Mouse (Mus musculus): Measurements from ENCODE around the gene Pmm1. TPM values are rescaled to one million over a fixed set of nuclear protein-coding genes. Genes with fewer than 3 reads are reported as not detected.

Gene Pmm1
- polyA plus RNA-seq (2015; fragmentation: Nextera tagmentation; extraction: Ambion mirVana): 89.9 and 100 TPM in 2 replicates

DNA sequence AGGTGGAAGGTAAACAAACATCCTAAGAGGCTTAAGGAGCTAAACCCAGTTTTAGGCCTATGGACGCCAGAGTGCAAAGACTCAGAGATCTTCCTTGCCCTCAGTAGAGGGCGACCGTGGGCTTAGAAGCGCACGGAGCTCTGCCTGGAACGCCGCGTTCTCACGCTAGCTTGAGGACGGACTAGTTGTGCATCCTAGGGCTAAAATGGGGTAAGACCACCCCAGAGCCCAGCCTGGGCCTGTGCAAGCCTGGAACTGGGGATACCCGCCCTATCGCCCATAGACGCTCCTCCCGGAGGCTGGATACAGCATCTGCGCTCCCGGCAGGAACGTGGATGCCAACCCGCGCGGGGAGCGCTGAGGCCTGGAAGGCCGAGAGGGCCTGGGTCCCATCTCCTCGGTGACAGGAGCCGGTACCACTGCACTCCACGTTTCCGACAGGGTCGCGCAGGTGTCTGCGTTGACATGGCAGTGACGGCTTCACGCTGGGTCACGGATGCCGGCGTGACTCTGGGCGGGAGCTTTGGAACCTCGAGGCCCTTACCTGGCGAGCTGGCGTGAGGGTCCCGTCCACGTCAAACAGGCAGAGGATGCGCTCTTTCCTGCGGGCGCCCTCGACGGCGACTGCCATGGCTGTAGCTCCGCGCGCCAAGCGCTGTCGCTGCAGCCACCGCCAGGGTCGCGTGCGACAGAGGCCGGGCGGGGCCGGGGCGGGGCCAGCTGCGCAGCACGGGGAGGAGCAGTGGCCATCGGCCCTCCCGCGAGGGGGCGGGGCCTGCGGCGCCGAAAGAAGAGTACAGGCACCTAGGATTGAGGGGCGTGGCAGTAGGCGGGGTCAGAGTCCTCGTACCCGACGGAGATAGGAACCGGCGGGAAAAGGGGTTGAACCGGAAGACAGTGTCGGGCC lies at the start of gene Pmm1:
TSS of gene Pmm1 (minus strand) at position 760 of the 907 bp plus-strand sequence.
- ATAC-seq: peak; percentile 97
- H3K4me2 ChIP-seq (ENCODE audit: low read length): peak within 1 kb of the TSS; percentile 90
- H3K4me1 ChIP-seq (replicated peaks; ENCODE audit: control insufficient read depth, insufficient read depth, low read length): peaks cover 12% of the 10 kb centered on the region
- H3K36me3 ChIP-seq (ENCODE audit: control insufficient read depth, insufficient read depth): no peaks in the 10 kb centered on the region; the same call in 1 of the 2 replicates
- under 1% methylated on average over 74 of the region's 77 CpGs for WGBS
- peak within 1 kb of the TSS; percentile 60 for H3K4me3 ChIP-seq (replicated peaks; ENCODE audit: low read length)
- no peaks in the 10 kb centered on the region for H3K27me3 ChIP-seq (replicated peaks; ENCODE audit: control insufficient read depth, insufficient read depth, low read length)
- H3K9ac ChIP-seq (replicated peaks; ENCODE audit: low read depth, low read length): peak within 1 kb of the TSS; percentile 73
- H3K27ac ChIP-seq (ENCODE audit: low read length): peak within 1 kb of the TSS; percentile 89
- H3K9me3 ChIP-seq (ENCODE audit: control insufficient read depth, low read length): no peaks in the 10 kb centered on the region

DNA sequence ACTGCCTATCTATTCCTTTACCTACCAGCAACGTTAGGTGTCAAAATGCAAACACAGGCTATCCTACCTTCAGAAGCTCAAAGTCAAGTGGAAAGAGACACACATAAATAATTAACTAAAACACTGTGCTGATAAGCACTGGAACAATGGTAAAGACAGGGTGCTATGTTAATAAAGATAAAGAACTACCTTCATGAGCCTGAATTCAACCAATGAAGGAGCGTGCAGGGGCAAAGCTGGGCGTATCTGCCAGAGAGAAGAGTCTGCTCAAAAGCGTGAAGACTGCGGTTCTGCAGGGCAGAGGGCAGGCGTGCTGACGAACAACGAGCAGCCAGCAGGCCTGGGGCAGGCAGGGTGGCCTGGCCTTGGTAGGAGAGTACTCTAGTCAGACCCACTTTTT lies 43.5 kb upstream of the Pmm1 start:
- no peak overlapping the region for H3K4me3 ChIP-seq (replicated peaks; ENCODE audit: low read length)
- no peak overlapping the region for H3K27ac ChIP-seq (ENCODE audit: low read length)
- no peak for ATAC-seq
- no peak overlapping the region for H3K4me2 ChIP-seq (ENCODE audit: low read length)
- H3K27me3 ChIP-seq (replicated peaks; ENCODE audit: control insufficient read depth, insufficient read depth, low read length): no peaks in the 10 kb centered on the region
- H3K4me1 ChIP-seq (replicated peaks; ENCODE audit: control insufficient read depth, insufficient read depth, low read length): no peaks in the 10 kb centered on the region
- WGBS: 92% methylated on average over 8 of the region's 8 CpGs
- 0 out of 2 replicates have a peak, but pooled peaks cover 2% of the 10 kb centered on the region for H3K36me3 ChIP-seq (ENCODE audit: control insufficient read depth, insufficient read depth)
- no peak overlapping the region for H3K9ac ChIP-seq (replicated peaks; ENCODE audit: low read depth, low read length)
- no peaks in the 10 kb centered on the region for H3K9me3 ChIP-seq (ENCODE audit: control insufficient read depth, low read length)

DNA sequence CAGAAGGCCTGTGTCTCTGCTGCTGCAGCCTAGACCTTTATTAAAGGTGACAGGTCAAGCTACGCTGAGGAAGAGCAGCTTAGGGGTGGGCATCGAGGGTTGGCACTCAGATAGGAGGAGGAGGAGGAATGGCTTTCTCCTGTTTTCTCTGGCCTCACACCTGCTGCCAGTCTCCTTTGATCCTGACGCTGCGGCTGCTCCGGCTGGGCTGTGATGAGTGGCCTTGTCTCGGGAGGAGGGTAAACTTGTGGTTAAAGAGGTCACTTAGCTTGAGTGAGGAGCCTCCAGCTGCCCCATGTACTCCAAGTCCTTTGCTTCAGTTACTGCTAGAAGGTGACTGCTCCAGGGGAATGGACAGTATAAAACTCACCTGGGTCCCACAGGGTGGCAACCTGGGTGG lies 33.3 kb upstream of the Pmm1 start:
- Histone ChIP-seq H3K4me2 (ENCODE audit: low read length) (no peak overlapping the region), H3K36me3 (ENCODE audit: control insufficient read depth, insufficient read depth) (peaks cover 10% of the 10 kb centered on the region; the same call in 1 of the 2 replicates), H3K27me3 (replicated peaks; ENCODE audit: control insufficient read depth, insufficient read depth, low read length) (no peaks in the 10 kb centered on the region), H3K27ac (ENCODE audit: low read length) (no peak overlapping the region), H3K4me3 (replicated peaks; ENCODE audit: low read length) (no peak overlapping the region), H3K9me3 (ENCODE audit: control insufficient read depth, low read length) (no peaks in the 10 kb centered on the region), H3K9ac (replicated peaks; ENCODE audit: low read depth, low read length) (no peak overlapping the region), H3K4me1 (replicated peaks; ENCODE audit: control insufficient read depth, insufficient read depth, low read length) (0 out of 2 replicates have a peak, but pooled peaks cover 3% of the 10 kb centered on the region)
- no peak for ATAC-seq
- WGBS: 93% methylated on average over 6 of the region's 6 CpGs

DNA sequence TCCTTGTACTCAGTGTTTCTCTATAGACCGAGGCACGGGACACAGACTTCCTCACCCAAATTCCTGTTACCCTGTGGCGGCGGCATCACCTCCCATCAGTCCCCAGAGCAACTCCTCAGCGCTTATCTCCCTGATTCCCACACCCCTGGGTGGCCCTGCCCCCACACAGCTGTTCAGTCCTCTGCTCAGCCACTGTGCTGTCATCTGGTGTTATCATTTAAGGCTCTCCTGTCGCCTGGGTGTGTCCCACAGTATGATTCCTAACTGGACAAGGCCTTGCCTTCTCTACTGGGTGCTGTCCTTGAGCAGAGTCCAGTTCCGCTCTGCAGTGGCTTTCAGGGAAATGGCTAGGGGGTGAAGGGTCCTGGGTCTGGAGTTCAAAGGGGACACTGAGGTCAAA lies 29.8 kb upstream of the Pmm1 start:
- peaks cover 6% of the 10 kb centered on the region; the same call in 1 of the 2 replicates for H3K4me1 ChIP-seq (replicated peaks; ENCODE audit: control insufficient read depth, insufficient read depth, low read length)
- WGBS: 65% methylated on average over 7 of the region's 7 CpGs
- no peaks in the 10 kb centered on the region for H3K27me3 ChIP-seq (replicated peaks; ENCODE audit: control insufficient read depth, insufficient read depth, low read length)
- ATAC-seq: no peak
- no peak overlapping the region for H3K27ac ChIP-seq (ENCODE audit: low read length)
- no peak overlapping the region for H3K9ac ChIP-seq (replicated peaks; ENCODE audit: low read depth, low read length)
- H3K9me3 ChIP-seq (ENCODE audit: control insufficient read depth, low read length): no peaks in the 10 kb centered on the region
- no peak overlapping the region for H3K4me3 ChIP-seq (replicated peaks; ENCODE audit: low read length)
- H3K4me2 ChIP-seq (ENCODE audit: low read length): no peak overlapping the region
- H3K36me3 ChIP-seq (ENCODE audit: control insufficient read depth, insufficient read depth): peaks cover 4% of the 10 kb centered on the region; the same call in 1 of the 2 replicates

DNA sequence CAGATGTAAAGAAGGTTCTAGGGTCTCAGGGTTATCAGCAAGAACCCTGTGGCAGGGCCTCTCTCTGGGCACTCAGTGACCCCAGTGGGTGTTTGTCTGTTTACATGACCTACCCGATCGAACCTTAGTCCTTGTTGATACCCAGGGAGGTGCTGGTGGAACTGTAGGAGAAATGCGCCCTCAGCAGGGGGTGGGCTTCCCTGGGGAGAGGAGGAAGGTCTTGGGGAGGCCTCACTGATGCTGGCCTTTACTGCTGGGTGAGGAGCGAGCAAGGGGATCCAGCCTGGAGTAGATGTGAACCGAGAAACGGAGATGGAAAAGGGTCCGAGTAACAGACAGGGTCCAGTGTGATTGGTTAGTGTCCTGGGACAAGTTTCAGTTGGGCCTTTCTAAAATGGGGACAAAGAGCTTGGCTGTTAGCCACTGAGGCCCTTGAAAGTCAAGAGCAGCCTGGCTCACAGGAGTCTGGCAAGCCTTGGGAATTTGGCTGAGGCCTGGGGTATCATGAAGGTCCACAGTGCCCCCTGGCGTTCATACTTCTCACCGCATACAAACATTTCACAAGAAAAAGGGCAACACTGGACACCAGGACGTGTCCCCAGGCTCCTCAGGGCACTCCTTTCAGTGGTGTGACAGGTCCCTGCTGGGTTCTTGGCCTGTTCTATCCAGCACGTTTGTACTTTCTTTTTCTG lies 28.8 kb upstream of the Pmm1 start:
- peak; percentile 67 for ATAC-seq
- WGBS: 32% methylated on average over 11 of the region's 11 CpGs
- peaks cover 6% of the 10 kb centered on the region; the same call in 1 of the 2 replicates for H3K4me1 ChIP-seq (replicated peaks; ENCODE audit: control insufficient read depth, insufficient read depth, low read length)
- no peaks in the 10 kb centered on the region for H3K9me3 ChIP-seq (ENCODE audit: control insufficient read depth, low read length)
- no peak overlapping the region for H3K4me2 ChIP-seq (ENCODE audit: low read length)
- no peak overlapping the region for H3K4me3 ChIP-seq (replicated peaks; ENCODE audit: low read length)
- H3K9ac ChIP-seq (replicated peaks; ENCODE audit: low read depth, low read length): no peak overlapping the region
- H3K27me3 ChIP-seq (replicated peaks; ENCODE audit: control insufficient read depth, insufficient read depth, low read length): no peaks in the 10 kb centered on the region
- H3K36me3 ChIP-seq (ENCODE audit: control insufficient read depth, insufficient read depth): no peaks in the 10 kb centered on the region
- H3K27ac ChIP-seq (ENCODE audit: low read length): peak overlapping the region; percentile 19; the same call in 1 of the 2 replicates

DNA sequence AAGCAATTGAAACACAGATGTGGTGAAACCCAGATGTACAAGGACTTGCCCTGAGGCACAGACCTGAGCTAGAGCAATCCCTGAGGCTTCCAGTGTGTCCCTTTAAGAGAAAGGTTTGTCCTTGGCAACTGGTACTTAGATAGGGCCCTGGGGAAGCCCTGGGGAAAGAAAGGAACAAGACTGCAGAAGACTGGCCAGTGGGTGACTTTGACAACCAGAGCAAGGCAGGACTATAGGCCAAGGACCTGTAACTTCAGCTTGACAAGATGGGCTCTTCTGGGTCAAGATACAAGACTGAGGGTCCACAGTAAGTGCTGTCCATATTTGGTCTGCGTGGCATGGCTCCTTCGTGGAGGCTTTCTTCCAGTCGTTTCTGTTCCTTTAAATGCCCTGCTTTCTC lies 26.9 kb upstream of the Pmm1 start, which contains the start of gene Xrcc6:
TSS of gene Xrcc6 (plus strand) at position 190 of the 400 bp plus-strand sequence.
- H3K9me3 ChIP-seq (ENCODE audit: control insufficient read depth, low read length): no peaks in the 10 kb centered on the region
- no peak within 1 kb of the TSS for H3K4me3 ChIP-seq (replicated peaks; ENCODE audit: low read length)
- no peak within 1 kb of the TSS for H3K27ac ChIP-seq (ENCODE audit: low read length)
- H3K4me2 ChIP-seq (ENCODE audit: low read length): no peak within 1 kb of the TSS
- H3K4me1 ChIP-seq (replicated peaks; ENCODE audit: control insufficient read depth, insufficient read depth, low read length): peaks cover 6% of the 10 kb centered on the region; the same call in 1 of the 2 replicates
- H3K9ac ChIP-seq (replicated peaks; ENCODE audit: low read depth, low read length): no peak within 1 kb of the TSS
- 81% methylated on average over 3 of the region's 3 CpGs for WGBS
- no peaks in the 10 kb centered on the region for H3K36me3 ChIP-seq (ENCODE audit: control insufficient read depth, insufficient read depth)
- no peaks in the 10 kb centered on the region for H3K27me3 ChIP-seq (replicated peaks; ENCODE audit: control insufficient read depth, insufficient read depth, low read length)
- ATAC-seq: no peak

DNA sequence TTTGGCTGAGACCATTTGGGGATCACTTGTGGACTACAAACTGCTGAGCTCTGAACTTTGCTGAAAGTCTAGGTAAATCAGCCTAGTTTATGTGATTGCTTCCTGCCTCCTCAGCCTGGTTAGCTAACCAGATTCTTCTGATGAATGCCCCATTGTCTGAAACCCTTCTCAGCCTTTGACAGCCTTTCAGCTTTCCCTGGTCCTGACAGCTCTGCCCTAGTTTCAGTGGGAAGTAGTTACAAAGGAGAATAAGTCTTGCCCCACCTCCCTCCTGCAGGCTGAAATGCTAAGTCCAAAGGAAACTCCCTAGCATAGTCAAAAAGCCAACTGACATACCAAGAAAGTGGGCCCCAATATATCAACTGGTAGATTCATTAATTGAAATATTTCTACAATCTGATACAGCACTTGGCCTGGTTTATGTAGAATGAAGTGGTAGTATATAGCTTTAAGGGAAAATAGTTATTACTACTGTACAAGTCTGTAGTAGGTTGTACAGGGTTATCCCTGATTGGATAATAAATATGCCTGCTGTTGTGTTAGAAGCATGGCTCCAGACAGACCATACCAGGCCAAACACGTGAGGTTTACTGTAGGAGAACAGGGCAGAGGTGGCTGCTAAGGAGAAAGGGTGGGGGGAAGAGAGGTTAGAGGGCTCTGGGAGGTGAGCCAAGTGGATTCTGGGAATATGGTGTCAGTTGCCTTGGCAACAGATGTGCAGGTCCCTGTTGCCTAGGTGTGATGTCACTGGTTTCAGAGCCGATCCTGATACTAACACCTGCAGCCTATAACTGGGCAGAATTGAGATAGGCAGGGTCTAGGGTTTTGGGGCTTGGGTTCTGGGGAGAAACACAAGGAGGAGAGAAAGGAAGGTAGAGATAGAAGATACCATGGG lies 24.8 kb upstream of the Pmm1 start:
- peak; percentile 18; the same call in 1 of the 2 replicates for ATAC-seq
- H3K9me3 ChIP-seq (ENCODE audit: control insufficient read depth, low read length): no peaks in the 10 kb centered on the region
- no peaks in the 10 kb centered on the region for H3K36me3 ChIP-seq (ENCODE audit: control insufficient read depth, insufficient read depth)
- H3K27me3 ChIP-seq (replicated peaks; ENCODE audit: control insufficient read depth, insufficient read depth, low read length): no peaks in the 10 kb centered on the region
- peaks cover 6% of the 10 kb centered on the region; the same call in 1 of the 2 replicates for H3K4me1 ChIP-seq (replicated peaks; ENCODE audit: control insufficient read depth, insufficient read depth, low read length)
- WGBS: 22% methylated on average over 2 of the region's 2 CpGs
- no peak overlapping the region for H3K9ac ChIP-seq (replicated peaks; ENCODE audit: low read depth, low read length)
- no peak overlapping the region for H3K4me3 ChIP-seq (replicated peaks; ENCODE audit: low read length)
- H3K4me2 ChIP-seq (ENCODE audit: low read length): no peak overlapping the region
- H3K27ac ChIP-seq (ENCODE audit: low read length): no peak overlapping the region; the same call in 1 of the 2 replicates

DNA sequence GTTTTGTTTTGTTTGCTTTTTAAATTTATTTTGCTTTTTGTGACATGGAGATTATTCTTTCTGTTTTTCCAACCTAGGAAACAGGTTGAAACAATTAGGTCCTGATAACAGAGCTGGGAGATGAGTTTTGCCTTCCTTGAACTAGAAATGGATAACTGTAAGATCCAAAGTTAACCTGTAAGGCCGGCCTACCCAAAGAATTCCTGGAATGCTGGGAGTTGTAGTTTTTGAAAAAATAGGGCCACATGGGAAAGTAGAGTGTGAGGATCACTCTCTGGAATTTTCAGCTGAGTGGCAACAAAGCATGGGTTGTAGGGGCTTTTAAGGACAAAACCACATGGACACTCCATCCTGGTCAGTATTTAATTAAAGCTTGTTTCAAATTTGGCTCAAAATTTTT lies 21.4 kb upstream of the Pmm1 start:
- Histone ChIP-seq H3K27me3 (replicated peaks; ENCODE audit: control insufficient read depth, insufficient read depth, low read length) (no peaks in the 10 kb centered on the region), H3K9me3 (ENCODE audit: control insufficient read depth, low read length) (no peaks in the 10 kb centered on the region), H3K4me3 (replicated peaks; ENCODE audit: low read length) (no peak overlapping the region), H3K9ac (replicated peaks; ENCODE audit: low read depth, low read length) (no peak overlapping the region), H3K4me1 (replicated peaks; ENCODE audit: control insufficient read depth, insufficient read depth, low read length) (peaks cover 3% of the 10 kb centered on the region; the same call in 1 of the 2 replicates), H3K27ac (ENCODE audit: low read length) (no peak overlapping the region), H3K4me2 (ENCODE audit: low read length) (no peak overlapping the region), H3K36me3 (ENCODE audit: control insufficient read depth, insufficient read depth) (no peaks in the 10 kb centered on the region)
- ATAC-seq: no peak
- WGBS: 57% methylated on average over 1 of the region's 1 CpGs

Measured in forebrain, embryonic 16.5 days (tissue).